Mouse (Mus musculus): Measurements from ENCODE around the gene Polr2h. TPM values are rescaled to one million over a fixed set of nuclear protein-coding genes. Genes with fewer than 3 reads are reported as not detected.

The Polr2h gene
- polyA plus RNA-seq, 1 experiment from 2014 or later: 94.6 TPM

Other genes with a start within 250 kb of the Polr2h start
- 97.3 and 104 TPM in 2 replicates for gene Eif2b5, start 218.8 kb upstream of the Polr2h start, polyA plus RNA-seq (2015; fragmentation: Nextera tagmentation; extraction: Ambion mirVana)
- gene Dvl3, start 200.7 kb upstream of the Polr2h start, polyA plus RNA-seq (2015; fragmentation: Nextera tagmentation; extraction: Ambion mirVana): 28.5 and 40.4 TPM in 2 replicates
- gene Ap2m1, start 182.2 kb upstream of the Polr2h start, polyA plus RNA-seq (2015; fragmentation: Nextera tagmentation; extraction: Ambion mirVana): 1,253 and 1,320 TPM in 2 replicates
- 81.0 and 90.7 TPM in 2 replicates for gene Abcf3, start 169.1 kb upstream of the Polr2h start, polyA plus RNA-seq (2015; fragmentation: Nextera tagmentation; extraction: Ambion mirVana)
- 31.9 and 36.8 TPM in 2 replicates for gene Vwa5b2, start 128.2 kb upstream of the Polr2h start, polyA plus RNA-seq (2015; fragmentation: Nextera tagmentation; extraction: Ambion mirVana)
- 8.5 and 10.9 TPM in 2 replicates for gene Eef1akmt4, start 106.1 kb upstream of the Polr2h start, polyA plus RNA-seq (2015; fragmentation: Nextera tagmentation; extraction: Ambion mirVana)
- gene Gm49333, start 106.1 kb upstream of the Polr2h start, polyA plus RNA-seq (2015; fragmentation: Nextera tagmentation; extraction: Ambion mirVana): not detected in 2 replicates
- gene Alg3, start 105.9 kb upstream of the Polr2h start, polyA plus RNA-seq (2015; fragmentation: Nextera tagmentation; extraction: Ambion mirVana): 43.9 and 44.7 TPM in 2 replicates
- 43.1 and 44.2 TPM in 2 replicates for gene Camk2n2, start 96.4 kb upstream of the Polr2h start, polyA plus RNA-seq (2015; fragmentation: Nextera tagmentation; extraction: Ambion mirVana)
- gene Ece2, start 87.8 kb upstream of the Polr2h start, polyA plus RNA-seq (2015; fragmentation: Nextera tagmentation; extraction: Ambion mirVana): 17.4 and 18.6 TPM in 2 replicates
- gene Psmd2, start 66.0 kb upstream of the Polr2h start, polyA plus RNA-seq (2015; fragmentation: Nextera tagmentation; extraction: Ambion mirVana): 372 and 378 TPM in 2 replicates
- 133 and 143 TPM in 2 replicates for gene Eif4g1, start 49.4 kb upstream of the Polr2h start, polyA plus RNA-seq (2015; fragmentation: Nextera tagmentation; extraction: Ambion mirVana)
- gene Fam131a, start 24.4 kb upstream of the Polr2h start, polyA plus RNA-seq (2015; fragmentation: Nextera tagmentation; extraction: Ambion mirVana): 49.6 and 56.7 TPM in 2 replicates
- 24.9 and 26.8 TPM in 2 replicates for gene Clcn2, start 81 bp downstream of the Polr2h start, polyA plus RNA-seq (2015; fragmentation: Nextera tagmentation; extraction: Ambion mirVana)
- 7.3 and 7.5 TPM in 2 replicates for gene Chrd, start 15.5 kb downstream of the Polr2h start, polyA plus RNA-seq (2015; fragmentation: Nextera tagmentation; extraction: Ambion mirVana)
- gene Thpo, start 16.8 kb downstream of the Polr2h start, polyA plus RNA-seq (2015; fragmentation: Nextera tagmentation; extraction: Ambion mirVana): 0.93 and 1.4 TPM in 2 replicates